Mouse (Mus musculus) forebrain, embryonic 10.5 days (tissue): ENCODE measurements around the gene Gal3st2. TPM values are rescaled to one million over a fixed set of nuclear protein-coding genes. Genes with fewer than 3 reads are reported as not detected.
A peak's percentile ranks its signal among the peaks of the same experiment; 100 is the strongest.
"Not testable (repeated sequence)": the region's sequence is repeated elsewhere in the genome, so short reads cannot be mapped to it uniquely, and the experiment has no call there.

Source experiments
- DNase-seq: peaks from one replicate; pipeline ENCODE4 v3.0.0-alpha.2; 2017; ENCODE audit warnings: low spot score; ENCODE audit errors: extremely low spot score
- H3K27ac ChIP-seq: fragments of 300-500 bp; sonication (generic); 2 replicates; pipeline ENCODE4 v1.5.1; 2016; ENCODE audit warnings: mild to moderate bottlenecking
- H3K27me3 ChIP-seq: fragments of 300-500 bp; sonication (generic); 2 replicates; pipeline ENCODE4 v1.6.1; 2016; ENCODE audit warnings: mild to moderate bottlenecking; ENCODE audit not compliant: poor library complexity, severe bottlenecking
- H3K36me3 ChIP-seq: fragments of 300-500 bp; sonication (generic); replicated peaks from 2 replicates; pipeline ENCODE4 v1.6.1; 2016; ENCODE audit warnings: mild to moderate bottlenecking, moderate library complexity
- H3K4me1 ChIP-seq: fragments of 300-500 bp; sonication (generic); 2 replicates; pipeline ENCODE4 v1.6.1; 2016
- H3K4me3 ChIP-seq: fragments of 300-500 bp; sonication (generic); 2 replicates; pipeline ENCODE4 v1.5.1; 2016; ENCODE audit warnings: mild to moderate bottlenecking, moderate library complexity
- H3K9me3 ChIP-seq: fragments of 300-500 bp; sonication (generic); 2 replicates; pipeline ENCODE4 v1.6.1; 2016; ENCODE audit warnings: mild to moderate bottlenecking, moderate library complexity
- WGBS: fragments of 180-500 bp; shearing (Covaris S2); methylation state at CpG from one replicate; pipeline ENCODE4 v1.1.7; 2016; 5-methylcytosine and 5-hydroxymethylcytosine counted together
- polyA plus RNA-seq: library from polyadenylated mRNA; unstranded; fragments of >200 nt; fragmentation: Nextera tagmentation; extraction: Ambion mirVana; gene quantifications from 2 replicates; pipeline ENCODE4 v1.2.1, GENCODE M21; 2016

Gal3st2 gene
- polyA plus RNA-seq, 1 experiment from 2014 or later = not detected

DNA sequence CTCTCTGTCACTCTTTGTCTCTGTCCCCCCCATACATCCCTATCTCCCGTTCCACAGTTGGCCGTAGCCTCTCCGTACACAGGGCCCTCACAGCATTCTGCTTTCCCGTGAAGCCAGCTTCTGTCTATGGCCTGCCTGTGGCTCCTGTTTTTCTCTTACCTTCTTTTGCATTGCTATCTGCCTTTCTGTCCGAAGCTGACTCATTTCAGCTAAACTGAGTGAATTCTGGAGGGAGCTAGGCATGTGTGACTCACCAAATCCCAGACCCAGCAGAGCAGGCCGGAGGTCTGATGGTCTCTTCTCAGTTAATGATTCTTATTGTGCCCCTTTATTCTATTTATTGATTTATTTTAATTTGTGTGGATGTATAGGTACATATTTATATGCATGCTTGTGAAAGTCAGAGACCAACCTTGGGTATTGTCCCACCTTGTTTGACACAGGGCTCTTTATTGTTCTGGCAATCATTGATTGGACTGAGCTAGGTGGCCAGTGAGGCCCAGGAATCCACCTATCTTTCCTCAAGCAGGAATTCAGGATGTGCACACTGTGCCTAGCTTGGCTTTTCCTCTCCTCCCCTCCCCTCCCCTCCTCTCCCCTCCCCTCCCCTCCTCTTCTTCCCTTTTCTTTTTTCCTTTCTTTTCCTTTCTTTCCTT lies 25.1 kb upstream of the Gal3st2 start:
- H3K27ac ChIP-seq = no peak overlapping the region
- 94% methylated on average over 6 of the region's 6 CpGs for WGBS
- peaks cover 29% of the 10 kb centered on the region for H3K36me3 ChIP-seq
- no peak for DNase-seq
- no peaks in the 10 kb centered on the region for H3K4me1 ChIP-seq
- no peak overlapping the region for H3K4me3 ChIP-seq
- no peaks in the 10 kb centered on the region for H3K27me3 ChIP-seq
- no peaks in the 10 kb centered on the region for H3K9me3 ChIP-seq

DNA sequence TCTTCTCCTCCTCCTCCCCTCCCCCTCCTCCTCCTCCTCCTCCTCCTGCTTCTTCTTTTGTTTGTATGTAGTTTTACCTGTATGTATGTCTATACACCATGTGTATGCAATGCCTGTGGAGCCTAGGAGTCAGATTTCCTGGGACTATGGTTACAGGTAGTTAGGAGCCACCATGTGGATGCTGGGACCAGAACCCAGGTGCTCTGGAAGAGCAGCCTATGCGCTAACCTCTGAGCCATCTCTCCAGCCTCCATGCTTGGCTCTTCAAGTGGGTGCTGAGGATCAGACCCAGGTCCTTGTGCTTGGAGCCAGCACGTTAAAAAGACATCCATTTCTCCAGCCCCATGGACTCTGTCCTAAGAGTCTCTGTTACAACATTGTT lies 24.6 kb upstream of the Gal3st2 start:
- no peak overlapping the region for H3K4me3 ChIP-seq
- H3K9me3 ChIP-seq = no peaks in the 10 kb centered on the region
- H3K4me1 ChIP-seq = no peaks in the 10 kb centered on the region
- WGBS = 90% methylated on average over 2 of the region's 2 CpGs
- H3K27me3 ChIP-seq = no peaks in the 10 kb centered on the region
- DNase-seq = no peak
- H3K36me3 ChIP-seq = peaks cover 29% of the 10 kb centered on the region
- H3K27ac ChIP-seq = no peak overlapping the region

DNA sequence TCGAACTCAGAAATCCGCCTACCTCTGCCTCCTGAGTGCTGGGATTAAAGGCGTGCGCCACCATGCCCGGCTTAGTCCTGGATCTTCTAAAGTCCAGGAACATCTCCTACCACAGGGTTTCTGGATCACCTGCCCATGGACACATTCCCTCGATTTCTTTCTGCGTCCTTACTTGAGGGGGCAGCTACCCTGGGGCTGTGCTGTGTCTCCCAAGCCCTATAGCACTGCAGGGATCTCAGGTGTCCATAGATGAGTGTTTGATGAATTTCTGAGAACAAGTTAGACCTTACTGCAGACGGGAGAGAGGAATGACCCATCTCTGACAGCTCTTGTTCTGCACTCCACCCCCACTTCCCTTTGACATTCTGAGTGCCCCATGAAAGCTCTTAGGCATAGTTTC lies 23.8 kb upstream of the Gal3st2 start:
- no peak overlapping the region for H3K27ac ChIP-seq
- WGBS = 95% methylated on average over 8 of the region's 8 CpGs
- H3K4me1 ChIP-seq = no peaks in the 10 kb centered on the region
- no peaks in the 10 kb centered on the region for H3K9me3 ChIP-seq
- no peak overlapping the region for H3K4me3 ChIP-seq
- DNase-seq = no peak
- H3K27me3 ChIP-seq = no peaks in the 10 kb centered on the region
- peaks cover 29% of the 10 kb centered on the region for H3K36me3 ChIP-seq

GRCm38 (mm10) chr1:93838569-93838968 lies 22.5 kb upstream of the Gal3st2 start:
- 91% methylated on average over 8 of the region's 8 CpGs for WGBS

GRCm38 (mm10) chr1:93845766-93846366 lies 15.2 kb upstream of the Gal3st2 start:
- not testable (repeated sequence) for H3K4me3 ChIP-seq, DNase-seq, H3K36me3 ChIP-seq, H3K27me3 ChIP-seq, H3K9me3 ChIP-seq, H3K27ac ChIP-seq, H3K4me1 ChIP-seq
- WGBS = 90% methylated on average over 3 of the region's 3 CpGs

More at GRCm38 (mm10) chr1:93838569-93838968, 22.5 kb upstream of the Gal3st2 start:
- not testable (repeated sequence) for H3K27ac ChIP-seq, DNase-seq, H3K27me3 ChIP-seq, H3K9me3 ChIP-seq, H3K4me3 ChIP-seq, H3K4me1 ChIP-seq
- peaks cover 29% of the 10 kb centered on the region for H3K36me3 ChIP-seq

DNA sequence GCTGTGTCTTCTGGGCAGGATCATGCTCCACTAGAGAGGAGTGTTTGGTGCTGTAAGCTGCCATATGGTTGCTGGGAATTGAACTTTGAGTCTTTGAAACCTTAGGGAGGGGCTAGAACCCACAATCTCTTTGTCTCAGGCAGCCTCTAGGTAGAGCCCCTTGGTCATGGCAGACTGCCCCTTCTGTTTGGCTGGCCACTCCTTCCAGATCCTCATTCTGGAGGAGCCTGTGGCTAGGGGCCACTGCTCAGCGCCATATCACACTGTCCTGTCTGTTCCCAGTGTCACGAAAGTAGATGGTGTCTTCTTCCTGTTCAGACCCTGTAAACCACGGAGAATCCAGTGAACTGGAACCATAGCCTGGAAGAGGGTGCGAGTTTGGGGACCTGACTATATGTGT lies 5.3 kb upstream of the Gal3st2 start:
- not testable (repeated sequence) for DNase-seq, H3K4me3 ChIP-seq, H3K4me1 ChIP-seq, H3K36me3 ChIP-seq, H3K27me3 ChIP-seq, H3K27ac ChIP-seq, H3K9me3 ChIP-seq
- 92% methylated on average over 4 of the region's 4 CpGs for WGBS

- H3K27me3 ChIP-seq = no peaks in the 10 kb centered on the region
- H3K9me3 ChIP-seq = no peaks in the 10 kb centered on the region
- no peak overlapping the region for H3K27ac ChIP-seq
- no peak for DNase-seq
- H3K4me3 ChIP-seq = no peak overlapping the region
- no peaks in the 10 kb centered on the region for H3K4me1 ChIP-seq
- 90% methylated on average over 6 of the region's 6 CpGs for WGBS
- H3K36me3 ChIP-seq = no peaks in the 10 kb centered on the region
Measured at GRCm38 (mm10) chr1:93857370-93857769, 3.7 kb upstream of the Gal3st2 start.

- Histone ChIP-seq H3K9me3 (no peaks in the 10 kb centered on the region), H3K27ac (no peak overlapping the region), H3K4me3 (no peak overlapping the region), H3K36me3 (no peaks in the 10 kb centered on the region), H3K27me3 (no peaks in the 10 kb centered on the region), H3K4me1 (no peaks in the 10 kb centered on the region)
- 89% methylated on average over 3 of the region's 3 CpGs for WGBS
- no peak for DNase-seq
Measured at GRCm38 (mm10) chr1:93857991-93858390, 3.1 kb upstream of the Gal3st2 start.

DNA sequence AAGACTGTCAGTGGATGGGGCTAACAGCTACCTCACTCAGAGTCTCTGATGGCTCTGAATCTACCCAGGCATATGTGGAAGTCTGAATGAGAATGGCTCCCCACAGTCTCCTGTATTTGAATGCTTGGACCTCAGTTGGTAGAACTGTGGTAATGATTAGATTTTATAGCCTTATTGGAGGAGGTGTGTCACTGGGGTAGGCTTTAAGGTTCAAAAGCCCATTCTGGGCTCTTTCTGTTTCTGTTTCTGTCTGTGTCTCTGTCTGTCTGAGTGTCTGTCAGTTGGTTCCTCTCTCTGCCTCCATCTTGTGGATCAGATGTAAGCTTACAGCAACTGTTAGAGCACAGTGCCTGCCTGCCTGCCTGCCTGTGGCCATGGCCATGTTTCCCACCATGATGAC lies 1.5 kb upstream of the Gal3st2 start:
- no peak for DNase-seq
- H3K4me1 ChIP-seq = no peaks in the 10 kb centered on the region
- H3K9me3 ChIP-seq = no peaks in the 10 kb centered on the region
- no peak overlapping the region for H3K4me3 ChIP-seq
- no peaks in the 10 kb centered on the region for H3K36me3 ChIP-seq
- H3K27me3 ChIP-seq = no peaks in the 10 kb centered on the region
- no peak overlapping the region for H3K27ac ChIP-seq

GRCm38 (mm10) chr1:93871594-93872105 lies 10.5 kb downstream of the Gal3st2 start:
- 69% methylated on average over 1 of the region's 1 CpGs for WGBS
- DNase-seq, H3K27me3 ChIP-seq, H3K4me3 ChIP-seq, H3K9me3 ChIP-seq, H3K27ac ChIP-seq, H3K36me3 ChIP-seq, H3K4me1 ChIP-seq: not testable (repeated sequence)

DNA sequence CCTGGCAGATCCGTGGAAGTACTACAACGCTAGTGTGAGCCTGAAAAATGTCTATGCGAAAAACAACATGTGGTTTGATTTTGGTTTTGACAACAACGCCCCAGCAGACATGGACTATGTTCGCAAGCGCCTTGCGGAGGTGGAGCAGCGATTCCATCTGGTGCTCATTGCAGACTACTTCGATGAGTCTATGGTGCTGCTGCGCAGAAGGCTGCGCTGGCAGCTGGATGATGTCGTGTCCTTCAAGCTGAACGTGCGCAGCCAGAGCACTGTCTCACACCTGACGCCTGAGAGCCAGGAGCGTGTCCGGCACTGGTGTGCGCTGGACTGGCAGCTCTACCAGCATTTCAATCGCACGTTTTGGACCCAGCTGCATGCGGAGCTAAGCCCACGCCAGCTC lies 13.3 kb downstream of the Gal3st2 start:
- not testable (repeated sequence) for DNase-seq, H3K9me3 ChIP-seq, H3K4me1 ChIP-seq, H3K27me3 ChIP-seq, H3K27ac ChIP-seq, H3K4me3 ChIP-seq, H3K36me3 ChIP-seq
- WGBS = 95% methylated on average over 14 of the region's 22 CpGs

DNA sequence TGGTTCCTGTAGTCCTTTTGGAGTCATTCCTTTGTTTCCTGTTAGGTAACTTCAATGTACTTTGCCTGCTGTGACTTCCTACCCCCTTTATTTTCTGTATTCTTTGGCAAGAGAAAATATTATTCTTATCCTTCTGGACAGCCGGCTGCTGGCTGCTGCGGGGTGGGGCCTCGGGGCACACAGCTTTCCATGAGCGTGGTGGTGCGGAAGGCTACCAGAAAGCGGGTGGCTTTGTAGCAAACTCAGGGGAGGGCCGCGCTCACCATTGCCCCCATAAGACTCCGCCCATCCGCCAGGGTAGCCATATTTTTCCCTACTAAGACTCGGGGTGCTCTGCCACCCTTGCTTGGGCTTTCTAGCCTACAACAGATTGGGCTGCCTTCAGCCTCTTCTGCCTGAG lies 20.7 kb downstream of the Gal3st2 start:
- WGBS = no CpG with 5 or more reads among the region's 11 CpGs
- H3K27ac ChIP-seq, H3K4me1 ChIP-seq, H3K27me3 ChIP-seq, H3K4me3 ChIP-seq, H3K9me3 ChIP-seq, DNase-seq, H3K36me3 ChIP-seq: not testable (repeated sequence)

DNA sequence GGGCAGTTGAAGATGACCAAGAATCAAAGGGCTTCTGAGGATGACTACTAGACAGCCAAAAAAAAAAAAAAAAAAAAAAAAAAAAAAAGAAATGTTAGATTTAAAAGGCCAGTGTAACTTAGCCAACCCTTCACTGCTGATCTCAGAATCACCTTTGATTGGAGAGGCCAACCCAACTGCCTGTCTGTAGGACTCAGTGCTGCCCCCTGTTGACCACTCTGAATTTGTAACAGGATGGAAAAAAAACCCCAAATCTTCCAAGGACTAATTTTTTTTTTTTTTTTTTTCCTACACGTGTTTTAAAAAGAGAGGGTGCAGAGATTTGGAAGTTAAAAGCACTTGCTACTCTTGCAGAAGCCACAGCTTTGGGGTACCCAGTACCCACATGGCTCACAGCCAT lies 29.8 kb downstream of the Gal3st2 start:
- DNase-seq = peak; percentile 3
- WGBS = 73% methylated on average over 1 of the region's 1 CpGs

More for the DNA sequence above, 29.8 kb downstream of the Gal3st2 start:
- not testable (repeated sequence) for H3K9me3 ChIP-seq, H3K27me3 ChIP-seq, H3K4me1 ChIP-seq, H3K27ac ChIP-seq, H3K4me3 ChIP-seq, H3K36me3 ChIP-seq
